Mouse (Mus musculus) liver, adult 2 months (tissue): ENCODE measurements around the gene Piwil4. TPM values are rescaled to one million over a fixed set of nuclear protein-coding genes. Genes with fewer than 3 reads are reported as not detected.
"Not testable (repeated sequence)": the region's sequence is repeated elsewhere in the genome, so short reads cannot be mapped to it uniquely, and the experiment has no call there.

Experiments
- DNase-seq: peaks from one replicate; pipeline ENCODE4 v3.0.0-alpha.2; 2011; ENCODE audit warnings: low read depth, low spot score; ENCODE audit errors: extremely low read depth
- H3K27ac ChIP-seq: fragments of 200-500 bp; replicated peaks from 2 replicates; pipeline ENCODE4 v1.5.1; 2012; ENCODE audit warnings: low read depth, mild to moderate bottlenecking, control low read depth, inconsistent platforms, low read length; ENCODE audit not compliant: insufficient read depth
- H3K27me3 ChIP-seq: fragments of 200-500 bp; 2 replicates; pipeline ENCODE4 v1.6.1; 2012; ENCODE audit warnings: mild to moderate bottlenecking, moderate library complexity, low read length, inconsistent platforms; ENCODE audit not compliant: control insufficient read depth, insufficient read depth
- H3K36me3 ChIP-seq: fragments of 200-500 bp; 2 replicates; pipeline ENCODE4 v1.6.1; 2012; ENCODE audit warnings: low read length, inconsistent platforms; ENCODE audit not compliant: control insufficient read depth, insufficient read depth
- H3K4me1 ChIP-seq: fragments of 200-500 bp; 2 replicates; pipeline ENCODE4 v1.6.1; 2011; ENCODE audit warnings: low read length; ENCODE audit not compliant: control insufficient read depth, insufficient read depth
- H3K4me3 ChIP-seq: fragments of 200-500 bp; 2 replicates; pipeline ENCODE4 v1.5.1; 2011; ENCODE audit warnings: low read depth, mild to moderate bottlenecking, control low read depth, low read length, moderate library complexity; ENCODE audit not compliant: insufficient read depth
- H3K79me2 ChIP-seq: fragments of 200-500 bp; 2 replicates; pipeline ENCODE4 v1.6.1; 2012; ENCODE audit warnings: inconsistent platforms, mild to moderate bottlenecking, low read length, moderate library complexity; ENCODE audit not compliant: control insufficient read depth, insufficient read depth
- H3K9ac ChIP-seq: fragments of 200-500 bp; 2 replicates; pipeline ENCODE4 v1.6.1; 2012; ENCODE audit warnings: low read depth, mild to moderate bottlenecking, control low read depth, inconsistent platforms, low read length
- CTCF ChIP-seq: fragments of 200-500 bp; IDR thresholded peaks from 2 replicates; pipeline ENCODE4 v1.5.1; 2011; ENCODE audit warnings: low read depth, low read length, control low read depth
- POLR2A ChIP-seq: fragments of 200-500 bp; IDR thresholded peaks from 2 replicates; pipeline ENCODE4 v1.6.1; 2011; ENCODE audit warnings: low read length, control low read depth; ENCODE audit not compliant: insufficient read depth; ENCODE audit errors: extremely low read depth
- WGBS: fragments of 180-500 bp; shearing (Covaris S2); methylation state at CpG from one replicate; pipeline ENCODE4 v1.1.7; 2018; 5-methylcytosine and 5-hydroxymethylcytosine counted together
- polyA plus RNA-seq: library from polyadenylated mRNA; depleted of rRNA; stranded (reverse); fragments of >200 nt; gene quantifications from 2 replicates; pipeline ENCODE4 v1.2.3, GENCODE M21; 2012
- total RNA-seq: library from RNA; depleted of rRNA; stranded (reverse); fragments of >200 nt; gene quantifications from 2 replicates; pipeline ENCODE4 v1.2.3, GENCODE M21; 2014

Gene Piwil4
- total and polyA plus RNA-seq, 2 experiments: not detected

- Histone ChIP-seq H3K79me2 (no peaks in the 10 kb centered on the region), H3K4me3 (no peak overlapping the region), H3K27me3 (no peaks in the 10 kb centered on the region), H3K36me3 (no peaks in the 10 kb centered on the region), H3K27ac (no peak overlapping the region), H3K4me1 (no peaks in the 10 kb centered on the region), H3K9ac (no peak overlapping the region)
- peak; percentile 14 for DNase-seq
- TF ChIP-seq POLR2A (no peak), CTCF (no peak)
- WGBS: 78% methylated on average over 13 of the region's 13 CpGs
Measured at GRCm38 (mm10) chr9:14705321-14706162, 35.0 kb downstream of the Piwil4 start.

GRCm38 (mm10) chr9:14700795-14701194, 39.7 kb downstream of the Piwil4 start:
- H3K36me3 ChIP-seq, H3K27ac ChIP-seq, DNase-seq, H3K4me1 ChIP-seq, H3K79me2 ChIP-seq, H3K4me3 ChIP-seq, H3K9ac ChIP-seq, H3K27me3 ChIP-seq: not testable (repeated sequence)
- 93% methylated on average over 1 of the region's 1 CpGs for WGBS

- no peaks in the 10 kb centered on the region for H3K27me3 ChIP-seq
- H3K4me3 ChIP-seq: no peak overlapping the region
- DNase-seq: no peak
- H3K4me1 ChIP-seq: no peaks in the 10 kb centered on the region
- H3K27ac ChIP-seq: no peak overlapping the region
- H3K36me3 ChIP-seq: no peaks in the 10 kb centered on the region
- TF ChIP-seq CTCF (no peak), POLR2A (no peak)
- 44% methylated on average over 7 of the region's 7 CpGs for WGBS
- H3K79me2 ChIP-seq: no peaks in the 10 kb centered on the region
- H3K9ac ChIP-seq: no peak overlapping the region
Measured at GRCm38 (mm10) chr9:14699288-14699640, 41.3 kb downstream of the Piwil4 start.

GRCm38 (mm10) chr9:14698582-14699287, 41.8 kb downstream of the Piwil4 start:
- no peaks in the 10 kb centered on the region for H3K27me3 ChIP-seq
- TF ChIP-seq CTCF (peak; percentile 80), POLR2A (no peak)
- H3K79me2 ChIP-seq: no peaks in the 10 kb centered on the region
- no peak overlapping the region for H3K4me3 ChIP-seq
- H3K36me3 ChIP-seq: no peaks in the 10 kb centered on the region
- H3K27ac ChIP-seq: no peak overlapping the region
- peak; percentile 54 for DNase-seq
- H3K9ac ChIP-seq: no peak overlapping the region
- no peaks in the 10 kb centered on the region for H3K4me1 ChIP-seq
- 57% methylated on average over 12 of the region's 12 CpGs for WGBS

GRCm38 (mm10) chr9:14697903-14698302, 42.6 kb downstream of the Piwil4 start:
- no peaks in the 10 kb centered on the region for H3K27me3 ChIP-seq
- H3K9ac ChIP-seq: no peak overlapping the region
- H3K4me1 ChIP-seq: no peaks in the 10 kb centered on the region
- WGBS: 64% methylated on average over 4 of the region's 4 CpGs
- H3K4me3 ChIP-seq: no peak overlapping the region
- TF ChIP-seq CTCF (peak; percentile 20; the same call in 1 of the 2 replicates), POLR2A (no peak)
- H3K79me2 ChIP-seq: no peaks in the 10 kb centered on the region
- peak; percentile 8 for DNase-seq
- no peak overlapping the region for H3K27ac ChIP-seq
- no peaks in the 10 kb centered on the region for H3K36me3 ChIP-seq
